Mouse (Mus musculus) stomach, postnatal 0 days (tissue): ENCODE measurements at regions not wholly inside any gene's neighbourhood (a gene's known extent, or its start where the extent isn't known, plus 50 kb on each side); places are given as distances from the start of the nearest gene placed in this dataset.

ENCODE experiments used
- ATAC-seq: fragments of 200-750 bp; cut with Nextera tagmentation; 2 replicates; pipeline ENCODE4 v1.8.0; 2017; ENCODE audit not compliant: low FRiP score, low TSS enrichment
- DNase-seq: peaks from one replicate; pipeline ENCODE4 v3.0.0-alpha.2; 2016; ENCODE audit warnings: low spot score
- H3K27ac ChIP-seq: fragments of 300-500 bp; sonication (generic); replicated peaks from 2 replicates; pipeline ENCODE4 v1.5.1; 2014; ENCODE audit warnings: mild to moderate bottlenecking, control low read depth
- H3K27me3 ChIP-seq: fragments of 300-500 bp; sonication (generic); 2 replicates; pipeline ENCODE4 v1.6.1; 2014; ENCODE audit warnings: low read length; ENCODE audit not compliant: control insufficient read depth, insufficient read depth
- H3K36me3 ChIP-seq: fragments of 300-500 bp; sonication (generic); 2 replicates; pipeline ENCODE4 v1.6.1; 2014; ENCODE audit warnings: low read length, mixed read lengths; ENCODE audit not compliant: control insufficient read depth, insufficient read depth
- H3K4me1 ChIP-seq: fragments of 300-500 bp; sonication (generic); replicated peaks from 2 replicates; pipeline ENCODE4 v1.6.1; 2014; ENCODE audit warnings: antibody characterized with exemption; ENCODE audit not compliant: control insufficient read depth, insufficient read depth
- H3K4me2 ChIP-seq: fragments of 300-500 bp; sonication (generic); replicated peaks from 2 replicates; pipeline ENCODE4 v1.6.1; 2014; ENCODE audit warnings: low read depth, mild to moderate bottlenecking, control low read depth, moderate library complexity
- H3K4me3 ChIP-seq: fragments of 300-500 bp; sonication (generic); 2 replicates; pipeline ENCODE4 v1.5.1; 2014; ENCODE audit warnings: low read depth, low read length, control low read depth
- H3K9ac ChIP-seq: fragments of 300-500 bp; sonication (generic); 2 replicates; pipeline ENCODE4 v1.6.1; 2014; ENCODE audit warnings: mild to moderate bottlenecking, low read length, control low read depth, mixed read lengths
- H3K9me3 ChIP-seq: fragments of 300-500 bp; sonication (generic); 2 replicates; pipeline ENCODE4 v1.6.1; 2016; ENCODE audit warnings: low read length; ENCODE audit not compliant: control insufficient read depth
- CTCF ChIP-seq: IDR thresholded peaks from 2 replicates; pipeline ENCODE4 v1.5.1; 2016; ENCODE audit warnings: antibody characterized with exemption, low read depth, mild to moderate bottlenecking, moderate library complexity
- EP300 ChIP-seq: optimal IDR thresholded peaks from 2 replicates; pipeline ENCODE3; 2016; ENCODE audit warnings: antibody characterized with exemption
- WGBS: fragments of 180-500 bp; shearing (Covaris S2); extraction: QIAGEN DNeasy Blood & Tissue Kit; methylation state at CpG from one replicate; pipeline ENCODE4 v1.1.7; 2014; 5-methylcytosine and 5-hydroxymethylcytosine counted together

DNA sequence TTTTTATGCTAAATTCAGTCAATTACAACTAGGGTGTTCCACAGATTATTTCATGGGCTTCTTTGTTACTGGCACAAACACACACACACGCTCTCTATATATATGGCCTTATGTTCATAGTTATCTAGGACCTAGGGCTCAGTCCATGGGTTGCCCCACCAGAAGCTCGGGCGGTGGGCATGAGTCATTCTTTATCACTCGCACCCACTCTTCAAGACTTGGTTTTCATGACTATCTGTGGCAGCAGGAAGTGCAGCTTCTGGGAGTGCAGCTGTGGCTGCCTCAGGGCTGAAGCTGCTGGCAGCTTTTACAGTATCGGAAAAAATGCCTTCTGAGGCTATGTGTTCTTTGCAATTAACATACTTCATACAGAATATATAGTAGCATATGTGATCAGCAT, 198.7 kb downstream of the Ipo11 start:
- DNase-seq (no peak), ATAC-seq (no peak)
- Histone ChIP-seq H3K27ac (no peak overlapping the region), H3K9ac (no peak overlapping the region), H3K4me2 (no peak overlapping the region), H3K27me3 (no peaks in the 10 kb centered on the region), H3K9me3 (no peaks in the 10 kb centered on the region), H3K4me1 (no peaks in the 10 kb centered on the region), H3K36me3 (no peaks in the 10 kb centered on the region), H3K4me3 (no peak overlapping the region)
- TF ChIP-seq EP300 (no peak), CTCF (no peak)
- whole genome bisulfite sequencing: 81% methylated on average over 5 of the region's 5 CpGs

DNA sequence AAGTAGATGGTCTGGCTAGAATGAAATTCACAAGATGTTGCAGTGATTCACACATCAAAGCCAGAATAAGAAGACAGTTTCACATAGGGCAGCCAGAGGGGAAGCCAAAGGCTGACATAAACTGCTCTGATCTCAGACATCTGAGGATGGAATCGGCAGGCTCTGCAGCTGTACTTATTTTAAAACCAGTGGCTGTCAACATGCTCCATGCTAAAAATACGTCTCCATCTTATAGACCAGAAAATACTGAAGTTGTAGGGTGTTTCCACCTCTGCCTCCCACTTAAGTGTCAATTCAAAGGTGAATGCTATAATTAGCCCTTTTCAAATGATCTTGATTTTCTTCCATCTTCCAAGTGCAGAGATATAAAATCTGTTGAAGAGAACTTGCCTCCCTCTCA, 202.4 kb downstream of the Ipo11 start:
- DNase-seq (no peak), ATAC-seq (no peak)
- 57% methylated on average over 2 of the region's 2 CpGs for WGBS
- no peaks in the 10 kb centered on the region for H3K9me3 ChIP-seq
- H3K4me3 ChIP-seq: no peak overlapping the region
- H3K4me2 ChIP-seq: no peak overlapping the region
- no peak overlapping the region for H3K9ac ChIP-seq
- no peaks in the 10 kb centered on the region for H3K4me1 ChIP-seq
- TF ChIP-seq CTCF (no peak), EP300 (no peak)
- H3K27me3 ChIP-seq: no peaks in the 10 kb centered on the region
- H3K27ac ChIP-seq: no peak overlapping the region
- H3K36me3 ChIP-seq: no peaks in the 10 kb centered on the region

DNA sequence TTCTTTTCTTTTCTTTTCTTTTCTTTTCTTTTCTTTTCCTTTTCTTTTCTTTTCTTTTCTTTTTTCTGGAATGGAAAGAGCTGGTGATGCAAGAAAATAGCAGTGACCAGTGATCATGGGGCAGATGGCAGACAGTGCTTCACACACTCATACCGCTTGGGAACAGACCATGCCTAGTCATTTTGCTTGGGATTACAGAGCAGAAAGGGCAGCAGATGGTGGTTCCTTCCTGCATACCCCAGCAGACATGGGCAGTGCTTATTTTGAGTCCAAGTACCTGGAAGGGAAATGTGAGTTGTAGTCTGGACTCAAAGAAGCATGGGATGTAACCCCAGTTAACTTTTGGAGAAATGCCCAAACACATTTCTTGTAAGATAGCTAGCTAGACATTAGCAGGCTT, 203.9 kb downstream of the Ipo11 start:
- Histone ChIP-seq H3K36me3 (no peaks in the 10 kb centered on the region), H3K27ac (no peak overlapping the region), H3K9ac (no peak overlapping the region), H3K9me3 (no peaks in the 10 kb centered on the region), H3K4me3 (no peak overlapping the region), H3K4me2 (no peak overlapping the region), H3K27me3 (no peaks in the 10 kb centered on the region), H3K4me1 (no peaks in the 10 kb centered on the region)
- TF ChIP-seq EP300: no peak
- TF ChIP-seq CTCF: no peak
- ATAC-seq: no peak
- DNase-seq: no peak
- WGBS: 87% methylated on average over 1 of the region's 1 CpGs

DNA sequence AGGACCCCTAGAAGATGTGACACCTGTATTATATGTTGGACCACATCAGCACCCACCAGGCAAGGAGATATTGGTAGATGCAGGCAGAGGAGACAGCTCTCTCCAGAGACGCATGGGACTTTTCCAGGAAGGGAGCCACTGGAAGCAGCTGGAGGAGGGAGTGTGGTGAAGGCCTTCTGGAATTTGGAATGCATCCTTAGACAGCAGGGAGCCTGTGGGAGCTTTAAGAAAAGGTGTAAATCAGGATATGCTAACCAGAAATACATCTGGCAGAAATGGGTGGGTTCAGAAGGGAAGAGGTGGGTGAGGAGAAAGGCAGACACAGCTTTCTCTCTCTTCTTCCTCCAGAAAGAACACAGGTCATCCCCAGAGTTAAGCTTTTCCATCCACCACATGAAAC, 213.4 kb downstream of the Ipo11 start:
- Histone ChIP-seq H3K4me2 (no peak overlapping the region), H3K9ac (no peak overlapping the region), H3K27ac (no peak overlapping the region), H3K4me3 (no peak overlapping the region), H3K9me3 (no peaks in the 10 kb centered on the region), H3K4me1 (no peaks in the 10 kb centered on the region), H3K27me3 (no peaks in the 10 kb centered on the region), H3K36me3 (no peaks in the 10 kb centered on the region)
- TF ChIP-seq CTCF (no peak), EP300 (no peak)
- WGBS: 64% methylated on average over 1 of the region's 1 CpGs
- ATAC-seq (no peak), DNase-seq (no peak)

GRCm38 (mm10) chr13:106721167-106721566, 215.6 kb downstream of the Ipo11 start:
- 96% methylated on average over 1 of the region's 1 CpGs for WGBS
- Histone ChIP-seq H3K9ac (no peak overlapping the region), H3K4me2 (no peak overlapping the region), H3K4me3 (no peak overlapping the region), H3K4me1 (no peaks in the 10 kb centered on the region), H3K36me3 (no peaks in the 10 kb centered on the region), H3K27ac (no peak overlapping the region), H3K9me3 (no peaks in the 10 kb centered on the region), H3K27me3 (no peaks in the 10 kb centered on the region)
- TF ChIP-seq CTCF (peak; percentile 57), EP300 (no peak)
- DNase-seq (no peak), ATAC-seq (no peak)

- no peak for TF ChIP-seq EP300
- TF ChIP-seq CTCF: peak; percentile 76
- DNase-seq (no peak), ATAC-seq (no peak)
- Histone ChIP-seq H3K4me1 (no peaks in the 10 kb centered on the region), H3K27me3 (no peaks in the 10 kb centered on the region), H3K27ac (no peak overlapping the region), H3K9ac (no peak overlapping the region), H3K4me2 (no peak overlapping the region), H3K9me3 (no peaks in the 10 kb centered on the region), H3K4me3 (no peak overlapping the region), H3K36me3 (no peaks in the 10 kb centered on the region)
- 30% methylated on average over 2 of the region's 2 CpGs for WGBS
Observed at GRCm38 (mm10) chr13:106715771-106716170, 221.0 kb downstream of the Ipo11 start.
